Mouse (Mus musculus): ENCODE measurements around the gene Zscan4c. TPM values are rescaled to one million over a fixed set of nuclear protein-coding genes. Genes with fewer than 3 reads are reported as not detected.
"Not testable (repeated sequence)": the region's sequence is repeated elsewhere in the genome, so short reads cannot be mapped to it uniquely, and the experiment has no call there.

Gene Zscan4c
- not detected for total RNA-seq (2021)
- long read RNA-seq, experiment 1 = 0 reads
- long read RNA-seq, experiment 2 = 0 reads

GRCm38 (mm10) chr7:11005445-11005844, at the start of gene Zscan4c:
Zscan4c (plus strand) TSS chr7:11005745.
- not testable (repeated sequence) for DNase-seq

Small RNA genes lying within 50 kb of the gene (microRNA-seq; reads per million reads assigned to microRNA genes)
- 0 reads per million in 2 experiments for gene Mir297-1 (ENCODE audit: borderline replicate concordance in 2 of 2)

Other genes with a start within 250 kb of the Zscan4c start
- not detected for gene Zscan4b, start 100.7 kb upstream of the Zscan4c start, total RNA-seq (2021)
- not detected for gene Zscan4-ps1, start 63.9 kb downstream of the Zscan4c start, total RNA-seq (2021)
- not detected for gene Zscan4d, start 160.4 kb downstream of the Zscan4c start, total RNA-seq (2021)